Mouse (Mus musculus) limb, embryonic 15.5 days (tissue): ENCODE data around the gene 4922502D21Rik. TPM values are rescaled to one million over a fixed set of nuclear protein-coding genes. Genes with fewer than 3 reads are reported as not detected.

Source experiments
- ATAC-seq: fragments of 200-750 bp; cut with Nextera tagmentation; 2 replicates; pipeline ENCODE4 v1.8.0; 2017; ENCODE audit warnings: low read depth, moderate TSS enrichment; ENCODE audit not compliant: insufficient number of reproducible peaks, low FRiP score, low TSS enrichment
- H3K27ac ChIP-seq: fragments of 300-500 bp; sonication (generic); 2 replicates; pipeline ENCODE4 v1.5.1; 2015; ENCODE audit warnings: moderate library complexity, mild to moderate bottlenecking, inconsistent platforms
- H3K27me3 ChIP-seq: fragments of 300-500 bp; sonication (generic); 2 replicates; pipeline ENCODE4 v1.6.1; 2015; ENCODE audit warnings: inconsistent platforms
- H3K36me3 ChIP-seq: fragments of 300-500 bp; sonication (generic); 2 replicates; pipeline ENCODE4 v1.6.1; 2015; ENCODE audit warnings: inconsistent platforms
- H3K4me1 ChIP-seq: fragments of 300-500 bp; sonication (generic); 2 replicates; pipeline ENCODE4 v1.6.1; 2015; ENCODE audit warnings: inconsistent platforms
- H3K4me2 ChIP-seq: fragments of 300-500 bp; sonication (generic); 2 replicates; pipeline ENCODE4 v1.6.1; 2015; ENCODE audit warnings: mild to moderate bottlenecking, inconsistent platforms
- H3K4me3 ChIP-seq: fragments of 300-500 bp; sonication (generic); 2 replicates; pipeline ENCODE4 v1.5.1; 2015; ENCODE audit warnings: mild to moderate bottlenecking, inconsistent platforms
- H3K9ac ChIP-seq: fragments of 300-500 bp; sonication (generic); 2 replicates; pipeline ENCODE4 v1.6.1; 2015; ENCODE audit warnings: inconsistent platforms
- H3K9me3 ChIP-seq: fragments of 300-500 bp; sonication (generic); 2 replicates; pipeline ENCODE4 v1.6.1; 2016; ENCODE audit warnings: inconsistent platforms
- WGBS: fragments of 180-500 bp; shearing (Covaris S2); methylation state at CpG from one replicate; pipeline ENCODE4 v1.1.7; 2015; 5-methylcytosine and 5-hydroxymethylcytosine counted together
- polyA plus RNA-seq: library from polyadenylated mRNA; unstranded; fragments of >200 nt; fragmentation: Nextera tagmentation; extraction: Ambion mirVana; gene quantifications from 2 replicates; pipeline ENCODE4 v1.2.1, GENCODE M21; 2015

The 4922502D21Rik gene
- not detected in 2 replicates for polyA plus RNA-seq

DNA sequence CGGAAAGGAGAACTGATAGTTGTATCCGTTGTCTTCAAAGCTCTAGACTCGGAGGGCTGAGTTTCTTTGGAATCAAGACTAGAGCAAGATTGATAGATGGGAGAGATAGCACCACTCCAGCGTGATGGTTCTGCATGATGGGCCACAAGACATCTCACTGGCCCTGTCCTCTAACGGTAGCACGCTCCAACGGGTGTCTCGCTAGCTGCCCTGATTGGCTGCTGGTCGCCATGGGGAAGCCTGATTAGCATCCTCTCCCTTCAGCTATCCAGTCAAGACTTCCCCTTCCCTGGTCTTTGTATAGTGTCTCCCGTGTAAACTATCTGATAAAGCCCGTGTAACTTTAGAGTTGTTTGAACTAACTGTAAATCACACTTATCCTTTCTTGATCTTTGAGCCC, at the start of gene 4922502D21Rik:
Gene 4922502D21Rik, minus strand, starts transcription at position 187 of the 400 bp plus-strand sequence.
- Histone ChIP-seq H3K4me2 (no peak within 1 kb of the TSS), H3K36me3 (no peaks in the 10 kb centered on the region), H3K4me3 (no peak within 1 kb of the TSS), H3K27me3 (no peaks in the 10 kb centered on the region), H3K27ac (no peak within 1 kb of the TSS), H3K4me1 (no peaks in the 10 kb centered on the region), H3K9me3 (no peaks in the 10 kb centered on the region), H3K9ac (no peak within 1 kb of the TSS)
- WGBS = 58% methylated on average over 11 of the region's 11 CpGs
- no peak for ATAC-seq

- Histone ChIP-seq H3K36me3 (no peaks in the 10 kb centered on the region), H3K4me3 (no peak overlapping the region), H3K4me2 (no peak overlapping the region), H3K4me1 (no peaks in the 10 kb centered on the region), H3K9ac (no peak overlapping the region), H3K27me3 (no peaks in the 10 kb centered on the region), H3K9me3 (no peaks in the 10 kb centered on the region), H3K27ac (no peak overlapping the region)
- WGBS = 62% methylated on average over 4 of the region's 4 CpGs
- no peak for ATAC-seq
Measured at GRCm38 (mm10) chr6:129380454-129380853, 48.9 kb upstream of the 4922502D21Rik start.

DNA sequence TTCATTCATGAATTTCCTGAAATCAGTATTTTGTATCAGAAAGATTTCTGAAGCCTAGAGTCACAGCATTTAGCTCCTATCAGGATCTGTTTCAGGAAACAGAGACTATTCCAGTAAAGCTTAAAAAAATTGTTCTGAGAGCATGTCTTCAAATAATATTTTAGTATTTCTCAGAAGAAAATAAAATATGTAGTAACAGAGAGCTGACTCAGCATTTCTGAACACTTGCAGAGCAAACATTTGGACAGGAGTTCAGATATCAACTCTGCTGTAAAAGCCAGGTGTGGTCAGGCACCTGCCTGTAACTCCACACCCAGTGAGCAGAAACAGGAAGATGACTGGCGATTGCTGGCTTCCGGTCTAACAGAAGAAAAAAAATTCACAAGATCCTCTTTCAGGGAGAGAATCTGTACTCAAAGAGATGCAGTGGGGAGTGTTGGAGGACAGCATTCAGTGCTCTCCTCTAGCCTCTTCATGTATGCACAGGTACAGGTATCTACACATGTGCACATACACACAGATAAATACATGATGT, 43.4 kb upstream of the 4922502D21Rik start:
- Histone ChIP-seq H3K4me2 (no peak overlapping the region), H3K9ac (no peak overlapping the region), H3K9me3 (no peaks in the 10 kb centered on the region), H3K27ac (no peak overlapping the region), H3K4me3 (no peak overlapping the region), H3K27me3 (no peaks in the 10 kb centered on the region), H3K4me1 (no peaks in the 10 kb centered on the region), H3K36me3 (no peaks in the 10 kb centered on the region)
- WGBS = 75% methylated on average over 2 of the region's 2 CpGs
- ATAC-seq = no peak

- no peaks in the 10 kb centered on the region for H3K4me1 ChIP-seq
- WGBS = 68% methylated on average over 7 of the region's 7 CpGs
- no peak overlapping the region for H3K4me2 ChIP-seq
- H3K9ac ChIP-seq = no peak overlapping the region
- no peaks in the 10 kb centered on the region for H3K27me3 ChIP-seq
- ATAC-seq = no peak
- no peak overlapping the region for H3K4me3 ChIP-seq
- no peak overlapping the region for H3K27ac ChIP-seq
- no peaks in the 10 kb centered on the region for H3K9me3 ChIP-seq
- H3K36me3 ChIP-seq = no peaks in the 10 kb centered on the region
Measured at GRCm38 (mm10) chr6:129369374-129370132, 38.0 kb upstream of the 4922502D21Rik start.

DNA sequence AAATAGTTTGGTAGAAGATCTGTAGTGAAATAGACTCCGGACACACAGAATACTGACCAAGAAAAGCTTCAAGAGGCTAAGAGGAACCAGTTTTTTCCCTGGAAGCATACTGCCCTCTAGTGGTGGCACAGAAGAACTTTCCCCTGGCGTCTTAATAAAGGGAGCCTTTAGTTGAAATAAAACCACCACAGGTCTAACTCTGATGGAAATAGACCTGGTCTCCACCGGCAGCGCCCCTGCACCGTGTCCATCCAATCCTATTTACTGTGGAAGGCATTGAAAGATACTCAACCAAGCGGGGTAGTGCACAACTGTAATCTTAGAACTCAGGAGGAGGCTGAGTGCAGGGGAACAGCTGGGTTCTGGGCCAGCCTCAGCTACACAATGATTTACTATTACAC, 34.4 kb upstream of the 4922502D21Rik start:
- Histone ChIP-seq H3K27me3 (no peaks in the 10 kb centered on the region), H3K27ac (no peak overlapping the region), H3K9ac (no peak overlapping the region), H3K4me2 (no peak overlapping the region), H3K9me3 (no peaks in the 10 kb centered on the region), H3K4me1 (no peaks in the 10 kb centered on the region), H3K4me3 (no peak overlapping the region), H3K36me3 (no peaks in the 10 kb centered on the region)
- ATAC-seq = 0 out of 2 replicates have a peak, but pooled peaks have one; percentile 40
- 16% methylated on average over 6 of the region's 6 CpGs for WGBS

DNA sequence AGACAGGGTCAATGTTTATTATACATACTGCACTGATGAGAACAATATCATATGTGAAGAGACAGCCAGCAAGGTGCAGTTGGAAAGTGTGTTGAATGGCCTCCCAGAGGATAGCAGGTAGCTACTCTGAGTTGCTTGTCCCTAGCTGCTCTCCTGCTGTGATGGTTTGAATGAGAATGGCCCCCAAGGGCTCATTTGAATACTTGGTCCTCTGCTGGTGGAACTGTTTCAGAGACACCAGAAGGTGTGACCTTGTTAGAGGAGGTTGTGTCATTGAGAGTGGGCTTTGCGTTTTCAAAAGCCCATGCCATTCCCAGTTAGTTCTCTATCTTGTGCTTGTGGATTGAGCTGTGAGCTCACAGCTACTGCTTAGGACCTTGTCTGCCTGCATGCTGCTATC, 32.3 kb upstream of the 4922502D21Rik start:
- Histone ChIP-seq H3K27ac (no peak overlapping the region), H3K27me3 (no peaks in the 10 kb centered on the region), H3K4me2 (no peak overlapping the region), H3K9me3 (no peaks in the 10 kb centered on the region), H3K9ac (no peak overlapping the region), H3K4me1 (no peaks in the 10 kb centered on the region), H3K4me3 (no peak overlapping the region), H3K36me3 (no peaks in the 10 kb centered on the region)
- ATAC-seq = no peak
- WGBS = 35% methylated on average over 1 of the region's 1 CpGs

DNA sequence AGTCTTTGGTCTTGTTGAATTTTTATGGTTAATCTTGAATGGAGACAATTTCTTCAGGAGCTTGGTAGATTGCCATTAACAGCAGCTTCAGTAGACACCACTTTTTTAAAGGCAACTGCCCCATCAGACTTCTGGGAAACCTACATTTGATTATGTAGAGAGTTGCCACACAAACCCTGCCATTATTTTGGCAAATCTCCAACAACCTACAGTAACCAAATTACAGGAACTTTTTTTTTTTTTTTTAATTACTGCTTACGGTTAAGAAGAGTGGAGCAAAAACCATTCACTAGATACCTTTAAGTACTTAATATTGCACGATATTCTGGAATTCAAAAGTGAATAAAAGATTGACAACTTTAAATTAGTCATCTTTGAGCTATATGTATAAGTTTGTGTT, 27.9 kb upstream of the 4922502D21Rik start:
- no peak overlapping the region for H3K4me3 ChIP-seq
- no peak for ATAC-seq
- H3K36me3 ChIP-seq = no peaks in the 10 kb centered on the region
- WGBS = 77% methylated on average over 2 of the region's 2 CpGs
- no peak overlapping the region for H3K4me2 ChIP-seq
- H3K27ac ChIP-seq = no peak overlapping the region
- H3K9ac ChIP-seq = no peak overlapping the region
- H3K4me1 ChIP-seq = no peaks in the 10 kb centered on the region
- no peaks in the 10 kb centered on the region for H3K27me3 ChIP-seq
- no peaks in the 10 kb centered on the region for H3K9me3 ChIP-seq

GRCm38 (mm10) chr6:129356430-129356829, 24.8 kb upstream of the 4922502D21Rik start:
- H3K4me2 ChIP-seq = no peak overlapping the region
- H3K27ac ChIP-seq = no peak overlapping the region
- ATAC-seq = no peak
- no peaks in the 10 kb centered on the region for H3K4me1 ChIP-seq
- no peak overlapping the region for H3K4me3 ChIP-seq
- H3K9me3 ChIP-seq = no peaks in the 10 kb centered on the region
- H3K36me3 ChIP-seq = no peaks in the 10 kb centered on the region
- H3K9ac ChIP-seq = no peak overlapping the region
- no peaks in the 10 kb centered on the region for H3K27me3 ChIP-seq

DNA sequence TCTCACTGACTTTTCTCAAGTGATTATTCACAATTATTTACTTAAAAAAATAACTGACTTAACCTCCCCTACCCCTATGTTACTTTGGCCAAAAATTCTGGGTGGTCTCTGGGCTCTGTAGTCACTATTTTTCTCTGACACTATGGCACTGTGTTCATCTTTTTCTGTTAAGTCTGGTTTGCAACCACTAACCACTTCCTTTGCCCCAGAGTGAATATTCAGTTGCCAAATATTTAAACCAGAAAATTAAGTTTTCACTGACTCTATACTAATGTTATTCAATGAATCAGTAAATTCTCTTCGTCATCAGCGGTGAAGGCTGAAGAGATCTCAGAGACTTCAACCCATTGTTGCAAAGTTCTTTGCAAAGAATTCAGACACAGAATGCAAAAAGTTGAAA, 24.2 kb upstream of the 4922502D21Rik start:
- H3K27me3 ChIP-seq = no peaks in the 10 kb centered on the region
- H3K27ac ChIP-seq = no peak overlapping the region
- H3K36me3 ChIP-seq = no peaks in the 10 kb centered on the region
- H3K9ac ChIP-seq = no peak overlapping the region
- WGBS = 90% methylated on average over 2 of the region's 2 CpGs
- H3K4me3 ChIP-seq = no peak overlapping the region
- no peak overlapping the region for H3K4me2 ChIP-seq
- no peaks in the 10 kb centered on the region for H3K9me3 ChIP-seq
- ATAC-seq = no peak
- H3K4me1 ChIP-seq = no peaks in the 10 kb centered on the region

GRCm38 (mm10) chr6:129351091-129351490, 19.5 kb upstream of the 4922502D21Rik start:
- Histone ChIP-seq H3K36me3 (no peaks in the 10 kb centered on the region), H3K4me3 (no peak overlapping the region), H3K9ac (no peak overlapping the region), H3K27me3 (no peaks in the 10 kb centered on the region), H3K27ac (no peak overlapping the region), H3K4me1 (no peaks in the 10 kb centered on the region), H3K9me3 (no peaks in the 10 kb centered on the region), H3K4me2 (no peak overlapping the region)
- 86% methylated on average over 3 of the region's 3 CpGs for WGBS
- no peak for ATAC-seq

- Histone ChIP-seq H3K4me2 (no peak overlapping the region), H3K9ac (no peak overlapping the region), H3K27ac (no peak overlapping the region), H3K27me3 (no peaks in the 10 kb centered on the region), H3K4me3 (no peak overlapping the region), H3K4me1 (no peaks in the 10 kb centered on the region), H3K36me3 (no peaks in the 10 kb centered on the region), H3K9me3 (no peaks in the 10 kb centered on the region)
- no peak for ATAC-seq
- 55% methylated on average over 4 of the region's 4 CpGs for WGBS
Measured at GRCm38 (mm10) chr6:129349524-129350352, 18.1 kb upstream of the 4922502D21Rik start.

DNA sequence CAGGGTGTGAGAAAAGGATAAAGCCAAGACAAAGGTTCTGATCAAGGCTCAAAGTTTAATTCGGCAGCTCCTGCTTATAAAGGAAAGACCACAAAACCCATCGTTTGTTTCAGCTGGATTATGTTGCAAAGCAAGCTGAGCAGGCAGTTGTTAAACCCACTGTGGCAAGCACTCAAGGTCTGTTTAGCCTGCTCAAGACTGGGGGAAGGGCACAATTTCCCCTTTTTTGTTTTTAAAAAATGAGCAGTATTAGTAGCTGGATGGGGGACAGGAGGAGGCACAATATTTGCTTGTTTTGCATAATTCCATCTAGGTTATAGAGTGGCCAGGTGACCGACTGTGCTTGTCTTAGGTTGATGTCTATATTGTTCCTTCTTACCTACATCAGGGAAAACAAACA, 12.8 kb upstream of the 4922502D21Rik start:
- H3K4me2 ChIP-seq = no peak overlapping the region
- WGBS = 66% methylated on average over 3 of the region's 3 CpGs

More for the DNA sequence above, 12.8 kb upstream of the 4922502D21Rik start:
- H3K9ac ChIP-seq = no peak overlapping the region
- H3K4me1 ChIP-seq = no peaks in the 10 kb centered on the region
- no peaks in the 10 kb centered on the region for H3K27me3 ChIP-seq
- H3K36me3 ChIP-seq = no peaks in the 10 kb centered on the region
- no peaks in the 10 kb centered on the region for H3K9me3 ChIP-seq
- no peak overlapping the region for H3K27ac ChIP-seq
- ATAC-seq = no peak
- H3K4me3 ChIP-seq = no peak overlapping the region
